Mouse (Mus musculus) midbrain, embryonic 11.5 days (tissue): ENCODE data around the gene Btnl9. TPM values are rescaled to one million over a fixed set of nuclear protein-coding genes. Genes with fewer than 3 reads are reported as not detected.
"Not testable (repeated sequence)": the region's sequence is repeated elsewhere in the genome, so short reads cannot be mapped to it uniquely, and the experiment has no call there.

Source experiments
- ATAC-seq: fragments of 200-750 bp; cut with Nextera tagmentation; 2 replicates; pipeline ENCODE4 v1.8.0; 2017; ENCODE audit warnings: moderate TSS enrichment, moderate library complexity; ENCODE audit not compliant: low FRiP score
- DNase-seq: peaks from one replicate; pipeline ENCODE4 v3.0.0; 2015; ENCODE audit warnings: low spot score; ENCODE audit errors: missing footprints
- H3K27ac ChIP-seq: fragments of 300-500 bp; sonication (generic); 2 replicates; pipeline ENCODE4 v1.5.1; 2014; ENCODE audit warnings: low read depth, low read length
- H3K27me3 ChIP-seq: fragments of 300-500 bp; sonication (generic); 2 replicates; pipeline ENCODE4 v1.6.1; 2014; ENCODE audit warnings: mild to moderate bottlenecking, low read length, moderate library complexity, mixed read lengths; ENCODE audit not compliant: control insufficient read depth, insufficient read depth
- H3K36me3 ChIP-seq: fragments of 300-500 bp; sonication (generic); 2 replicates; pipeline ENCODE4 v1.6.1; 2014; ENCODE audit warnings: mild to moderate bottlenecking, low read length, moderate library complexity, mixed read lengths; ENCODE audit not compliant: control insufficient read depth, insufficient read depth
- H3K4me1 ChIP-seq: fragments of 300-500 bp; sonication (generic); 2 replicates; pipeline ENCODE4 v1.6.1; 2014; ENCODE audit warnings: low read length; ENCODE audit not compliant: control insufficient read depth, insufficient read depth
- H3K4me2 ChIP-seq: fragments of 300-500 bp; sonication (generic); 2 replicates; pipeline ENCODE4 v1.6.1; 2014; ENCODE audit warnings: mild to moderate bottlenecking, moderate library complexity
- H3K4me3 ChIP-seq: fragments of 300-500 bp; sonication (generic); 2 replicates; pipeline ENCODE4 v1.5.1; 2014; ENCODE audit warnings: low read depth, low read length
- H3K9ac ChIP-seq: fragments of 300-500 bp; sonication (generic); 2 replicates; pipeline ENCODE4 v1.6.1; 2014; ENCODE audit warnings: low read length
- H3K9me3 ChIP-seq: fragments of 300-500 bp; sonication (generic); 2 replicates; pipeline ENCODE4 v1.6.1; 2016; ENCODE audit warnings: low read length; ENCODE audit not compliant: control insufficient read depth
- WGBS: fragments of 180-500 bp; shearing (Covaris S2); extraction: QIAGEN DNeasy Blood & Tissue Kit; methylation state at CpG from one replicate; pipeline ENCODE4 v1.1.7; 2014; 5-methylcytosine and 5-hydroxymethylcytosine counted together
- polyA plus RNA-seq: library from polyadenylated mRNA; unstranded; fragments of >200 nt; fragmentation: Nextera tagmentation; extraction: Ambion mirVana; gene quantifications from 2 replicates; pipeline ENCODE4 v1.2.1, GENCODE M21; 2014

Gene Btnl9
- polyA plus RNA-seq, 1 experiment from 2014 or later = not detected

GRCm38 (mm10) chr11:49203771-49204497, 17.0 kb upstream of the Btnl9 start:
- DNase-seq = peak; percentile 97
- peak; percentile 75 for ATAC-seq
- WGBS = under 1% methylated on average over 24 of the region's 24 CpGs

GRCm38 (mm10) chr11:49203129-49203768, 16.3 kb upstream of the Btnl9 start, which contains the start of gene Zfp62:
Gene Zfp62 (plus strand): TSS chr11:49203292.
- DNase-seq (peak; percentile 100), ATAC-seq (peak; percentile 94)
- Histone ChIP-seq H3K27me3 (no peaks in the 10 kb centered on the region), H3K9me3 (no peaks in the 10 kb centered on the region), H3K9ac (peak within 1 kb of the TSS; percentile 99), H3K4me2 (peak within 1 kb of the TSS; percentile 84), H3K4me1 (peaks cover 7% of the 10 kb centered on the region; the same call in 1 of the 2 replicates), H3K27ac (peak within 1 kb of the TSS; percentile 99), H3K36me3 (peaks cover 3% of the 10 kb centered on the region; the same call in 1 of the 2 replicates), H3K4me3 (peak within 1 kb of the TSS; percentile 84)
- under 1% methylated on average over 47 of the region's 47 CpGs for WGBS

More at GRCm38 (mm10) chr11:49203771-49204497, 17.0 kb upstream of the Btnl9 start:
- H3K4me1 ChIP-seq = peaks cover 7% of the 10 kb centered on the region; the same call in 1 of the 2 replicates
- no peaks in the 10 kb centered on the region for H3K27me3 ChIP-seq
- peak overlapping the region; percentile 84 for H3K4me2 ChIP-seq
- peak overlapping the region; percentile 84 for H3K4me3 ChIP-seq
- peak overlapping the region; percentile 99 for H3K9ac ChIP-seq
- H3K9me3 ChIP-seq = no peaks in the 10 kb centered on the region
- H3K36me3 ChIP-seq = peaks cover 3% of the 10 kb centered on the region; the same call in 1 of the 2 replicates
- peak overlapping the region; percentile 99 for H3K27ac ChIP-seq

GRCm38 (mm10) chr11:49202523-49203061, 15.6 kb upstream of the Btnl9 start:
- Histone ChIP-seq H3K4me3 (peak overlapping the region; percentile 84), H3K9me3 (no peaks in the 10 kb centered on the region), H3K27ac (peak overlapping the region; percentile 99), H3K4me1 (peaks cover 7% of the 10 kb centered on the region; the same call in 1 of the 2 replicates), H3K4me2 (peak overlapping the region; percentile 84), H3K36me3 (peaks cover 3% of the 10 kb centered on the region; the same call in 1 of the 2 replicates), H3K9ac (peak overlapping the region; percentile 99), H3K27me3 (no peaks in the 10 kb centered on the region)
- ATAC-seq = peak; percentile 40
- 4% methylated on average over 10 of the region's 10 CpGs for WGBS
- no peak for DNase-seq

- peaks cover 7% of the 10 kb centered on the region; the same call in 1 of the 2 replicates for H3K4me1 ChIP-seq
- H3K27ac ChIP-seq = no peak overlapping the region
- no peaks in the 10 kb centered on the region for H3K27me3 ChIP-seq
- peak overlapping the region; percentile 84 for H3K4me2 ChIP-seq
- WGBS = 79% methylated on average over 2 of the region's 2 CpGs
- peak overlapping the region; percentile 84 for H3K4me3 ChIP-seq
- no peak for DNase-seq
- no peak for ATAC-seq
- H3K9me3 ChIP-seq = no peaks in the 10 kb centered on the region
- peaks cover 3% of the 10 kb centered on the region; the same call in 1 of the 2 replicates for H3K36me3 ChIP-seq
- peak overlapping the region; percentile 99 for H3K9ac ChIP-seq
Observed at GRCm38 (mm10) chr11:49202071-49202470, 15.1 kb upstream of the Btnl9 start.

GRCm38 (mm10) chr11:49201142-49201541, 14.2 kb upstream of the Btnl9 start:
- no peak overlapping the region for H3K4me3 ChIP-seq
- no peak overlapping the region for H3K9ac ChIP-seq
- H3K9me3 ChIP-seq = no peaks in the 10 kb centered on the region
- no peaks in the 10 kb centered on the region for H3K27me3 ChIP-seq
- ATAC-seq (no peak), DNase-seq (no peak)
- H3K4me1 ChIP-seq = peaks cover 7% of the 10 kb centered on the region; the same call in 1 of the 2 replicates
- H3K36me3 ChIP-seq = no peaks in the 10 kb centered on the region
- H3K4me2 ChIP-seq = no peak overlapping the region
- H3K27ac ChIP-seq = no peak overlapping the region

GRCm38 (mm10) chr11:49200666-49201065, 13.7 kb upstream of the Btnl9 start:
- Histone ChIP-seq H3K4me2 (no peak overlapping the region), H3K27ac (no peak overlapping the region), H3K4me3 (no peak overlapping the region), H3K27me3 (no peaks in the 10 kb centered on the region), H3K9me3 (no peaks in the 10 kb centered on the region), H3K4me1 (peaks cover 7% of the 10 kb centered on the region; the same call in 1 of the 2 replicates), H3K36me3 (no peaks in the 10 kb centered on the region), H3K9ac (no peak overlapping the region)
- ATAC-seq (no peak), DNase-seq (no peak)

- H3K4me2 ChIP-seq = no peak overlapping the region
- H3K9me3 ChIP-seq = no peaks in the 10 kb centered on the region
- WGBS = 88% methylated on average over 7 of the region's 7 CpGs
- DNase-seq = no peak
- no peak overlapping the region for H3K27ac ChIP-seq
- no peaks in the 10 kb centered on the region for H3K4me1 ChIP-seq
- H3K27me3 ChIP-seq = no peaks in the 10 kb centered on the region
- ATAC-seq = no peak
- no peaks in the 10 kb centered on the region for H3K36me3 ChIP-seq
- H3K4me3 ChIP-seq = no peak overlapping the region
- no peak overlapping the region for H3K9ac ChIP-seq
Observed at GRCm38 (mm10) chr11:49195819-49196322, 8.9 kb upstream of the Btnl9 start.

- not testable (repeated sequence) for H3K27me3 ChIP-seq, ATAC-seq, H3K4me2 ChIP-seq, H3K4me1 ChIP-seq, H3K9ac ChIP-seq, H3K4me3 ChIP-seq, H3K9me3 ChIP-seq, H3K36me3 ChIP-seq, H3K27ac ChIP-seq, DNase-seq
- WGBS = 97% methylated on average over 7 of the region's 9 CpGs
Observed at GRCm38 (mm10) chr11:49194771-49195170, 7.8 kb upstream of the Btnl9 start.
